Mouse (Mus musculus) neural tube, embryonic 12.5 days (tissue): ENCODE measurements around the gene Pipox. TPM values are rescaled to one million over a fixed set of nuclear protein-coding genes. Genes with fewer than 3 reads are reported as not detected.

ENCODE experiments used
- ATAC-seq: fragments of 200-750 bp; cut with Nextera tagmentation; 2 replicates; pipeline ENCODE4 v1.8.0; 2017; ENCODE audit warnings: low read depth, mild to moderate bottlenecking, moderate TSS enrichment, moderate library complexity; ENCODE audit not compliant: low FRiP score
- H3K27ac ChIP-seq: fragments of 300-500 bp; sonication (generic); 2 replicates; pipeline ENCODE4 v1.5.1; 2016
- H3K27me3 ChIP-seq: fragments of 300-500 bp; sonication (generic); replicated peaks from 2 replicates; pipeline ENCODE4 v1.6.1; 2016; ENCODE audit warnings: mild to moderate bottlenecking
- H3K36me3 ChIP-seq: fragments of 300-500 bp; sonication (generic); 2 replicates; pipeline ENCODE4 v1.6.1; 2016; ENCODE audit warnings: mild to moderate bottlenecking
- H3K4me1 ChIP-seq: fragments of 300-500 bp; sonication (generic); 2 replicates; pipeline ENCODE4 v1.6.1; 2016
- H3K4me2 ChIP-seq: fragments of 300-500 bp; sonication (generic); replicated peaks from 2 replicates; pipeline ENCODE4 v1.6.1; 2016; ENCODE audit warnings: mild to moderate bottlenecking
- H3K4me3 ChIP-seq: fragments of 300-500 bp; sonication (generic); 2 replicates; pipeline ENCODE4 v1.5.1; 2016
- H3K9ac ChIP-seq: fragments of 300-500 bp; sonication (generic); 2 replicates; pipeline ENCODE4 v1.6.1; 2016; ENCODE audit warnings: mild to moderate bottlenecking
- H3K9me3 ChIP-seq: fragments of 300-500 bp; sonication (generic); 2 replicates; pipeline ENCODE4 v1.6.1; 2016; ENCODE audit warnings: mild to moderate bottlenecking
- WGBS: fragments of 180-500 bp; shearing (Covaris S2); methylation state at CpG from one replicate; pipeline ENCODE4 v1.1.7; 2016; 5-methylcytosine and 5-hydroxymethylcytosine counted together
- polyA plus RNA-seq: library from polyadenylated mRNA; unstranded; fragments of >200 nt; fragmentation: Nextera tagmentation; extraction: Ambion mirVana; gene quantifications from 2 replicates; pipeline ENCODE4 v1.2.1, GENCODE M21; 2016

Gene Pipox
- polyA plus RNA-seq, 1 experiment from 2014 or later = 4.7 TPM

- Histone ChIP-seq H3K27ac (no peak overlapping the region), H3K9ac (no peak overlapping the region), H3K9me3 (no peaks in the 10 kb centered on the region), H3K36me3 (no peaks in the 10 kb centered on the region), H3K4me1 (peaks cover 22% of the 10 kb centered on the region), H3K4me3 (no peak overlapping the region), H3K27me3 (peaks cover 36% of the 10 kb centered on the region; the same call in 1 of the 2 replicates), H3K4me2 (no peak overlapping the region)
- no peak for ATAC-seq
- 38% methylated on average over 1 of the region's 1 CpGs for WGBS
Observed at GRCm38 (mm10) chr11:77904707-77905106, 10.8 kb upstream of the Pipox start.

- H3K4me2 ChIP-seq = no peak overlapping the region
- ATAC-seq = no peak
- no peak overlapping the region for H3K4me3 ChIP-seq
- no peak overlapping the region for H3K9ac ChIP-seq
- H3K9me3 ChIP-seq = no peaks in the 10 kb centered on the region
- 35% methylated on average over 3 of the region's 3 CpGs for WGBS
- peaks cover 22% of the 10 kb centered on the region for H3K4me1 ChIP-seq
- no peak overlapping the region for H3K27ac ChIP-seq
- H3K36me3 ChIP-seq = no peaks in the 10 kb centered on the region
- H3K27me3 ChIP-seq = peaks cover 37% of the 10 kb centered on the region
Observed at GRCm38 (mm10) chr11:77903761-77904160, 9.9 kb upstream of the Pipox start.

GRCm38 (mm10) chr11:77901775-77902355 lies 8.0 kb upstream of the Pipox start:
- no peak for ATAC-seq
- Histone ChIP-seq H3K4me3 (no peak overlapping the region), H3K4me2 (no peak overlapping the region), H3K36me3 (no peaks in the 10 kb centered on the region), H3K27me3 (peaks cover 43% of the 10 kb centered on the region), H3K27ac (no peak overlapping the region), H3K4me1 (peaks cover 33% of the 10 kb centered on the region), H3K9me3 (no peaks in the 10 kb centered on the region), H3K9ac (no peak overlapping the region)
- WGBS = 50% methylated on average over 8 of the region's 8 CpGs

- no peaks in the 10 kb centered on the region for H3K9me3 ChIP-seq
- H3K27ac ChIP-seq = no peak overlapping the region
- 66% methylated on average over 5 of the region's 5 CpGs for WGBS
- peaks cover 42% of the 10 kb centered on the region for H3K27me3 ChIP-seq
- no peak overlapping the region for H3K4me3 ChIP-seq
- no peak for ATAC-seq
- no peak overlapping the region for H3K4me2 ChIP-seq
- H3K36me3 ChIP-seq = no peaks in the 10 kb centered on the region
- H3K4me1 ChIP-seq = peaks cover 33% of the 10 kb centered on the region
- no peak overlapping the region for H3K9ac ChIP-seq
Observed at GRCm38 (mm10) chr11:77901366-77901765, 7.5 kb upstream of the Pipox start.

GRCm38 (mm10) chr11:77900696-77901095 lies 6.8 kb upstream of the Pipox start:
- peaks cover 42% of the 10 kb centered on the region for H3K27me3 ChIP-seq
- H3K9ac ChIP-seq = no peak overlapping the region
- H3K9me3 ChIP-seq = no peaks in the 10 kb centered on the region
- H3K27ac ChIP-seq = no peak overlapping the region
- peaks cover 38% of the 10 kb centered on the region for H3K4me1 ChIP-seq
- no peak overlapping the region for H3K4me3 ChIP-seq
- no peaks in the 10 kb centered on the region for H3K36me3 ChIP-seq
- ATAC-seq = no peak
- no peak overlapping the region for H3K4me2 ChIP-seq
- 83% methylated on average over 4 of the region's 4 CpGs for WGBS

GRCm38 (mm10) chr11:77900187-77900586 lies 6.3 kb upstream of the Pipox start:
- no peak for ATAC-seq
- Histone ChIP-seq H3K9ac (no peak overlapping the region), H3K9me3 (no peaks in the 10 kb centered on the region), H3K27ac (no peak overlapping the region), H3K4me3 (no peak overlapping the region), H3K4me2 (no peak overlapping the region), H3K4me1 (peaks cover 43% of the 10 kb centered on the region), H3K36me3 (no peaks in the 10 kb centered on the region), H3K27me3 (peaks cover 42% of the 10 kb centered on the region)
- 89% methylated on average over 3 of the region's 3 CpGs for WGBS

GRCm38 (mm10) chr11:77896820-77897805 lies 3.2 kb upstream of the Pipox start:
- Histone ChIP-seq H3K4me1 (peaks cover 62% of the 10 kb centered on the region), H3K4me2 (peak overlapping the region; percentile 29), H3K27me3 (peaks cover 36% of the 10 kb centered on the region), H3K9me3 (no peaks in the 10 kb centered on the region), H3K27ac (peak overlapping the region; percentile 39), H3K36me3 (no peaks in the 10 kb centered on the region), H3K9ac (peak overlapping the region; percentile 26; the same call in 1 of the 2 replicates), H3K4me3 (no peak overlapping the region)
- ATAC-seq = no peak
- WGBS = 24% methylated on average over 23 of the region's 23 CpGs

GRCm38 (mm10) chr11:77896480-77896819 lies 2.6 kb upstream of the Pipox start:
- 37% methylated on average over 6 of the region's 6 CpGs for WGBS
- Histone ChIP-seq H3K27ac (no peak overlapping the region), H3K4me2 (peak overlapping the region; percentile 29), H3K4me1 (peaks cover 60% of the 10 kb centered on the region), H3K27me3 (peaks cover 38% of the 10 kb centered on the region), H3K9ac (no peak overlapping the region), H3K9me3 (no peaks in the 10 kb centered on the region), H3K4me3 (no peak overlapping the region), H3K36me3 (no peaks in the 10 kb centered on the region)
- no peak for ATAC-seq

GRCm38 (mm10) chr11:77896011-77896410 lies 2.1 kb upstream of the Pipox start:
- H3K9me3 ChIP-seq = no peaks in the 10 kb centered on the region
- 60% methylated on average over 9 of the region's 9 CpGs for WGBS
- H3K4me2 ChIP-seq = no peak overlapping the region
- no peaks in the 10 kb centered on the region for H3K36me3 ChIP-seq
- H3K4me1 ChIP-seq = peaks cover 60% of the 10 kb centered on the region
- H3K4me3 ChIP-seq = no peak overlapping the region
- no peak overlapping the region for H3K9ac ChIP-seq
- H3K27me3 ChIP-seq = peaks cover 37% of the 10 kb centered on the region
- no peak for ATAC-seq
- no peak overlapping the region for H3K27ac ChIP-seq

- H3K27ac ChIP-seq = no peak overlapping the region
- no peak overlapping the region for H3K4me3 ChIP-seq
- no peak overlapping the region for H3K9ac ChIP-seq
- H3K4me2 ChIP-seq = no peak overlapping the region
- 73% methylated on average over 2 of the region's 2 CpGs for WGBS
- no peaks in the 10 kb centered on the region for H3K36me3 ChIP-seq
- no peaks in the 10 kb centered on the region for H3K9me3 ChIP-seq
- H3K4me1 ChIP-seq = peaks cover 69% of the 10 kb centered on the region
- H3K27me3 ChIP-seq = peaks cover 35% of the 10 kb centered on the region
- ATAC-seq = no peak
Observed at GRCm38 (mm10) chr11:77894967-77895366, 1.1 kb upstream of the Pipox start.

- Histone ChIP-seq H3K9ac (peak overlapping the region; percentile 30), H3K27ac (peak overlapping the region; percentile 75), H3K4me1 (peaks cover 69% of the 10 kb centered on the region), H3K9me3 (no peaks in the 10 kb centered on the region), H3K4me3 (no peak overlapping the region), H3K36me3 (no peaks in the 10 kb centered on the region), H3K4me2 (peak overlapping the region; percentile 42), H3K27me3 (peaks cover 31% of the 10 kb centered on the region)
- ATAC-seq = 0 out of 2 replicates have a peak, but pooled peaks have one; percentile 2
- 23% methylated on average over 6 of the region's 6 CpGs for WGBS
Observed at GRCm38 (mm10) chr11:77893283-77893682, 613 bp downstream of the Pipox start.

GRCm38 (mm10) chr11:77892883-77893282 lies 1.0 kb downstream of the Pipox start:
- peak overlapping the region; percentile 42 for H3K4me2 ChIP-seq
- no peak for ATAC-seq
- no peak overlapping the region for H3K9ac ChIP-seq
- no peaks in the 10 kb centered on the region for H3K9me3 ChIP-seq
- peak overlapping the region; percentile 75; the same call in 1 of the 2 replicates for H3K27ac ChIP-seq
- H3K36me3 ChIP-seq = no peaks in the 10 kb centered on the region
- H3K27me3 ChIP-seq = peaks cover 31% of the 10 kb centered on the region
- H3K4me1 ChIP-seq = peaks cover 68% of the 10 kb centered on the region
- 5% methylated on average over 5 of the region's 5 CpGs for WGBS
- no peak overlapping the region for H3K4me3 ChIP-seq
